Mouse (Mus musculus): ENCODE data around the gene Gm3106.
"Not testable (repeated sequence)": the region's sequence is repeated elsewhere in the genome, so short reads cannot be mapped to it uniquely, and the experiment has no call there.

Gm3106 gene

GRCm38 (mm10) chr5:94217705-94218104, at the start of gene Gm3106:
TSS of gene Gm3106 (plus strand) at chr5:94218005.
- in situ Hi-C loops (cut with MboI; ENCODE audit: low pct_unique_long_range_greater_than_20kb in 1 of 2, low sequenced_read_pairs in 2 of 2, unreplicated experiment in 1 of 2), result not testable (repeated sequence)
